Mouse (Mus musculus) urinary bladder, postnatal 10 days (tissue): ENCODE measurements around the gene Dcp1a.

ENCODE experiments used
- DNase-seq: peaks from one replicate; pipeline ENCODE4 v3.0.0; 2022; ENCODE audit warnings: low spot score

The Dcp1a gene

GRCm38 (mm10) chr14:30479361-30479948, at the start of gene Dcp1a:
Dcp1a (plus strand) TSS chr14:30479535.
- DNase-seq, result peak; percentile 72

GRCm38 (mm10) chr14:30429606-30430005, 49.7 kb upstream of the Dcp1a start:
- no peak for DNase-seq

GRCm38 (mm10) chr14:30430026-30430425, 49.3 kb upstream of the Dcp1a start:
- no peak for DNase-seq

GRCm38 (mm10) chr14:30430446-30430845, 48.9 kb upstream of the Dcp1a start:
- DNase-seq, result no peak

- DNase-seq, result no peak
These were observed 44.0 kb upstream of the Dcp1a start for GRCm38 (mm10) chr14:30435316-30435715.

GRCm38 (mm10) chr14:30439915-30440314, 39.4 kb upstream of the Dcp1a start:
- DNase-seq, result no peak

GRCm38 (mm10) chr14:30455801-30456595, 23.3 kb upstream of the Dcp1a start:
- no peak for DNase-seq

- no peak for DNase-seq
These were observed 21.9 kb upstream of the Dcp1a start for GRCm38 (mm10) chr14:30457436-30457835.

- DNase-seq, result no peak
These were observed 21.4 kb upstream of the Dcp1a start for GRCm38 (mm10) chr14:30457897-30458296.

- no peak for DNase-seq
These were observed 20.5 kb upstream of the Dcp1a start for GRCm38 (mm10) chr14:30458820-30459219.

- peak; percentile 36 for DNase-seq
These were observed 19.3 kb upstream of the Dcp1a start for GRCm38 (mm10) chr14:30459891-30460523.

- no peak for DNase-seq
These were observed 16.0 kb upstream of the Dcp1a start for GRCm38 (mm10) chr14:30463312-30463711.

GRCm38 (mm10) chr14:30473605-30474004, 5.7 kb upstream of the Dcp1a start:
- DNase-seq, result no peak

- no peak for DNase-seq
These were observed 4.9 kb upstream of the Dcp1a start for GRCm38 (mm10) chr14:30474416-30474815.

- no peak for DNase-seq
These were observed 12.0 kb downstream of the Dcp1a start, which contains the start of gene Cacna1d for GRCm38 (mm10) chr14:30491342-30491741. Cacna1d (minus strand) TSS chr14:30491455.

- DNase-seq, result no peak
These were observed 13.9 kb downstream of the Dcp1a start for GRCm38 (mm10) chr14:30493276-30493675.

GRCm38 (mm10) chr14:30494998-30495397, 15.7 kb downstream of the Dcp1a start:
- DNase-seq, result no peak

- no peak for DNase-seq
These were observed 18.9 kb downstream of the Dcp1a start for GRCm38 (mm10) chr14:30498202-30498601.

- DNase-seq, result no peak
These were observed 25.7 kb downstream of the Dcp1a start for GRCm38 (mm10) chr14:30504990-30505389.

- DNase-seq, result no peak
These were observed 31.0 kb downstream of the Dcp1a start for GRCm38 (mm10) chr14:30510214-30510763.

GRCm38 (mm10) chr14:30512896-30513295, 33.6 kb downstream of the Dcp1a start:
- no peak for DNase-seq

GRCm38 (mm10) chr14:30515931-30516723, 36.8 kb downstream of the Dcp1a start:
- DNase-seq, result no peak
